Mouse (Mus musculus): ENCODE measurements around the gene 4930524B15Rik. TPM values are rescaled to one million over a fixed set of nuclear protein-coding genes. Genes with fewer than 3 reads are reported as not detected.

Gene 4930524B15Rik
- total RNA-seq, 4 experiments from 2014 or later, result not detected

Other genes starting within 250 kb of the 4930524B15Rik start
- gene Cpeb4, start 93.4 kb upstream of the 4930524B15Rik start, total RNA-seq (2022), result 100 to 1,000 TPM in 3 of 4 experiments, 10 to 100 TPM in 1; 96.9 to 175 (median 107) TPM
- gene Nsg2, start 34.9 kb downstream of the 4930524B15Rik start, total RNA-seq (2022), result 10 to 100 TPM; 37.1 to 76.7 (median 48.5) TPM
- gene Il9r, start 234.7 kb downstream of the 4930524B15Rik start, total RNA-seq (2022), result under 1 TPM in 3 of 4 experiments, not detected in 1; 0.42 to 0.71 (median 0.62) TPM
- 10 to 100 TPM; 12.7 to 21.5 (median 18.0) TPM for gene Snrnp25, start 239.8 kb downstream of the 4930524B15Rik start, total RNA-seq (2022)